Mouse (Mus musculus) lung, embryonic 16.5 days (tissue): ENCODE results near the gene Srarp. TPM values are rescaled to one million over a fixed set of nuclear protein-coding genes. Genes with fewer than 3 reads are reported as not detected.

Experiments used
- ATAC-seq: fragments of 200-750 bp; cut with Nextera tagmentation; 2 replicates; pipeline ENCODE4 v1.8.0; 2017; ENCODE audit warnings: low read depth, mild to moderate bottlenecking, moderate library complexity
- H3K27ac ChIP-seq: fragments of 300-500 bp; sonication (generic); 2 replicates; pipeline ENCODE4 v1.5.1; 2014; ENCODE audit warnings: mild to moderate bottlenecking, control low read depth, low read length
- H3K27me3 ChIP-seq: fragments of 300-500 bp; sonication (generic); 2 replicates; pipeline ENCODE4 v1.6.1; 2014; ENCODE audit warnings: low read depth, low read length, mixed read lengths; ENCODE audit not compliant: control insufficient read depth, insufficient read depth
- H3K36me3 ChIP-seq: fragments of 300-500 bp; sonication (generic); 2 replicates; pipeline ENCODE4 v1.6.1; 2014; ENCODE audit warnings: low read length; ENCODE audit not compliant: control insufficient read depth, insufficient read depth
- H3K4me1 ChIP-seq: fragments of 300-500 bp; sonication (generic); replicated peaks from 2 replicates; pipeline ENCODE4 v1.6.1; 2014; ENCODE audit warnings: low read length, mixed read lengths; ENCODE audit not compliant: control insufficient read depth, insufficient read depth
- H3K4me2 ChIP-seq: fragments of 300-500 bp; sonication (generic); 2 replicates; pipeline ENCODE4 v1.6.1; 2014; ENCODE audit warnings: low read depth, low read length, control low read depth
- H3K4me3 ChIP-seq: fragments of 300-500 bp; sonication (generic); 2 replicates; pipeline ENCODE4 v1.5.1; 2014; ENCODE audit warnings: mild to moderate bottlenecking, low read length, control low read depth
- H3K9ac ChIP-seq: fragments of 300-500 bp; sonication (generic); 2 replicates; pipeline ENCODE4 v1.6.1; 2014; ENCODE audit warnings: low read length, control low read depth
- H3K9me3 ChIP-seq: fragments of 300-500 bp; sonication (generic); 2 replicates; pipeline ENCODE4 v1.6.1; 2016; ENCODE audit warnings: low read length; ENCODE audit not compliant: control insufficient read depth
- WGBS: fragments of 180-500 bp; shearing (Covaris S2); extraction: QIAGEN DNeasy Blood & Tissue Kit; methylation state at CpG from one replicate; pipeline ENCODE4 v1.1.7; 2014; 5-methylcytosine and 5-hydroxymethylcytosine counted together
- polyA plus RNA-seq: library from polyadenylated mRNA; unstranded; fragments of >200 nt; fragmentation: Nextera tagmentation; extraction: Ambion mirVana; gene quantifications from 2 replicates; pipeline ENCODE4 v1.2.1, GENCODE M21; 2015

The Srarp gene
- polyA plus RNA-seq, 1 experiment from 2014 or later: not detected

DNA sequence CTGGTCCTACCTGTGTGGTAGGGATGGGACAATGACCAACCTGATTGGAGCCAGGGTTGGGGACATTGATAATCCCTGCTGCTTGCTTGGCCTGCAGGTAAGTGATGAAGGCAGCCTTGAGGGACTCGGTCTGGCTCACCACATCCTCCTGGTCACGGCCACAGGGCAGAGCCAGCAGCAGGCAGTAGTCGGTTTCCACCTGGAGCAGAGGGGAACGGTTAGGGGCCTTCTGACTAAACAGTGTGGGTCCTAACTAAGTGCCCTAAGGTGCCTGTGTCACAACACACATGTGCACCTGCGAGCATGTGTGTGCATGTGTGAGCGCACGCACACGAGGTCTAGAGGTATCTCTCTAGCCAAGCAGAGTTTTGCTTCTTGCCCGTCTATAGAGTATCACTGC is 33.4 kb upstream of the Srarp start:
- no peak for ATAC-seq
- H3K36me3 ChIP-seq: peaks cover 71% of the 10 kb centered on the region

DNA sequence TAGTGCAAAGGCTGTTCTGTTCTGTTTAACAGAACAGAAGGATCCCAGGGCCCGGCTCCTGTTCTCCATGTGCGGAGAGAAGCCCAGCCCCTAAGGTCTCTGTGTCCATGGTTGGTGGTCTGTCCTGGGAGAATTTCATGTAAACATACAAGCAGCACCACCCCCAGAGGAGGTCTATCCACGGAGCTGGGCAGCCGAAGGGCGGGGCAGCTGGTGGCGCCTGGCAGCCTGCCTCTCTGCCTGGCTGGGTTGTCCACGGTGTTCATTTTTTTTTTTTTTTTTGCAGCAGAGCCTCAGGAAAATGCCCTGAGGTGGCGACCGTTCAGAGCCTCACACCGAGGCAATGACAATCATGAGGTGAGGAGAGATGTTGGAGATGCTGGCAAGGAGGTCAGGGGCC is 32.7 kb upstream of the Srarp start:
- H3K4me1 ChIP-seq: no peaks in the 10 kb centered on the region
- no peaks in the 10 kb centered on the region for H3K9me3 ChIP-seq
- no peaks in the 10 kb centered on the region for H3K27me3 ChIP-seq
- no peak overlapping the region for H3K27ac ChIP-seq
- H3K4me3 ChIP-seq: no peak overlapping the region
- H3K36me3 ChIP-seq: peaks cover 73% of the 10 kb centered on the region
- no peak overlapping the region for H3K9ac ChIP-seq
- no peak overlapping the region for H3K4me2 ChIP-seq
- ATAC-seq: peak; percentile 12; the same call in 1 of the 2 replicates
- 45% methylated on average over 10 of the region's 10 CpGs for WGBS

More for the DNA sequence above, 33.4 kb upstream of the Srarp start:
- H3K4me3 ChIP-seq: no peak overlapping the region
- H3K27ac ChIP-seq: no peak overlapping the region
- 86% methylated on average over 9 of the region's 9 CpGs for WGBS
- H3K9me3 ChIP-seq: no peaks in the 10 kb centered on the region
- H3K27me3 ChIP-seq: no peaks in the 10 kb centered on the region
- no peak overlapping the region for H3K9ac ChIP-seq
- no peaks in the 10 kb centered on the region for H3K4me1 ChIP-seq
- H3K4me2 ChIP-seq: no peak overlapping the region

DNA sequence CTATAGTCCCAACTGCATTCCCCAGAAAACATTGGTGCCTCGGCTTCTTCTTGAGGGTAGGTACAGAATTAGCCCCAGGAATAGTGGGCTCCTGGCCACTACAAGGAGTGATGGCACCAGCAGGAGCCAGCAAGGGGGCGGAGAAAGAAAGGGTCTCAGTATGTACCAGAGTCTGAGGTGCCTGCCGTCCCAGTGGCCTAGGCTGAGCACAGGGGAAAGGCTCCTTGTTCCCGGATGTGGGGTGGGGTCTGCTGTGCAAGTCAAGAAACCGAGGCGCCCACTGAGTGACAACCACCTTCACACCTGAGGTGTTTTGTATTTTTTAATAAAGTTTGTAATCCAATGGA is 31.6 kb upstream of the Srarp start:
- no peaks in the 10 kb centered on the region for H3K27me3 ChIP-seq
- no peak overlapping the region for H3K4me3 ChIP-seq
- H3K36me3 ChIP-seq: peaks cover 72% of the 10 kb centered on the region
- H3K27ac ChIP-seq: no peak overlapping the region
- no peaks in the 10 kb centered on the region for H3K4me1 ChIP-seq
- H3K4me2 ChIP-seq: no peak overlapping the region
- 79% methylated on average over 6 of the region's 6 CpGs for WGBS
- H3K9me3 ChIP-seq: no peaks in the 10 kb centered on the region
- ATAC-seq: no peak
- no peak overlapping the region for H3K9ac ChIP-seq

DNA sequence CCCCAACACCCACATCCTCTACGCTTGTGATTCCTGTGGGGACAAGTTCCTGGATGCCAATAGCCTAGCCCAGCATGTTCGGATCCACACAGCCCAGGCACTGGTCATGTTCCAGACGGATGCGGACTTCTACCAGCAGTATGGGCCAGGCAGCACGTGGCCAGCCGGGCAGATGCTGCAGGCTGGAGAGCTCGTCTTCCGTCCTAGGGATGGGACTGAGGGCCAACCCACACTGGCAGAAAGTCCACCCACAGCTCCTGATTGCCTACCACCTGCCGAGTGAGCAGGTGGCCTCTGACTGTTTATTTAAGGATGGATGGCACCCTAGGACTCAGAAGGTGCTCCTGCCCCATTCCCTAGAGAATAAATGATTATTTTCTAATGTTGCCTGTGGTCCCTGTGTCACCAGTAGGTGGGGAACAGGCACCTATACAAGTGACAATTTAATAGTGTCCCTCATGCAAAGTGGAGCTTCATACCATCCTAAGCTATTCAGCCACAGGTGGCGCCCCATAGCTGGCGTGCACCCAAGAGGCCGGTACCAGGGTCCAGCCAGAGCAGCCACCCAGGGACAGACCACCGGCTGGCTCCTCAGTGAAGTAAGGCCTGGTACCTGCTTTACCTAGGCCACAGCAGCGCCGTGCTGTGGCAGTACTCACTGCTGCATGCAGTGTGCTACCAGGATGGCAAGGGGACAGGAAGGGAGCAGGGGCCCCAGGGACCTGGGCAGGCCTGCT is 31.1 kb upstream of the Srarp start:
- Histone ChIP-seq H3K9ac (no peak overlapping the region), H3K36me3 (peaks cover 69% of the 10 kb centered on the region), H3K4me2 (no peak overlapping the region), H3K4me1 (no peaks in the 10 kb centered on the region), H3K27ac (no peak overlapping the region), H3K27me3 (no peaks in the 10 kb centered on the region), H3K9me3 (no peaks in the 10 kb centered on the region), H3K4me3 (no peak overlapping the region)
- no peak for ATAC-seq
- 81% methylated on average over 15 of the region's 15 CpGs for WGBS

DNA sequence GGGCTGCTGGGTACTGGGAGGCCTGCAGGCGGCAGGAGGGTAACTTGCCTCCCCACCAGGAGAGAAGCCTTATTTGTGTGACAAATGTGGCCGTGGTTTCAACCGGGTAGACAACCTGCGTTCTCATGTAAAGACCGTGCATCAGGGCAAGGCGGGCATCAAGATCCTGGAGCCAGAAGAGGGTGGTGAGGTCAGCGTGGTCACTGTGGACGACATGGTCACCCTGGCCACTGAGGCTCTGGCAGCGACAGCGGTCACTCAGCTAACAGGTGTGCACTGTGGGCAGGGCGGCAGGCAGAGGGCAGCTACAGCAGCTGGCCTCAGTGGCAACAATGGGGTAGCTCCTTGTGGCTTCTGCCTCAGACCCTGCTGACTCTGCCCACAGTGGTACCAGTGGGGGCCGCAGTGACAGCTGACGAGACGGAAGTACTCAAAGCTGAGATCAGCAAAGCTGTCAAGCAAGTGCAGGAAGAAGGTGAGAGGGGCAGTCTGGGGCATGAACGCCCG is 30.4 kb upstream of the Srarp start:
- Histone ChIP-seq H3K27ac (no peak overlapping the region), H3K4me1 (no peaks in the 10 kb centered on the region), H3K4me3 (no peak overlapping the region), H3K9me3 (no peaks in the 10 kb centered on the region), H3K4me2 (no peak overlapping the region), H3K27me3 (no peaks in the 10 kb centered on the region), H3K9ac (no peak overlapping the region), H3K36me3 (peaks cover 65% of the 10 kb centered on the region)
- no peak for ATAC-seq
- WGBS: 82% methylated on average over 16 of the region's 16 CpGs

DNA sequence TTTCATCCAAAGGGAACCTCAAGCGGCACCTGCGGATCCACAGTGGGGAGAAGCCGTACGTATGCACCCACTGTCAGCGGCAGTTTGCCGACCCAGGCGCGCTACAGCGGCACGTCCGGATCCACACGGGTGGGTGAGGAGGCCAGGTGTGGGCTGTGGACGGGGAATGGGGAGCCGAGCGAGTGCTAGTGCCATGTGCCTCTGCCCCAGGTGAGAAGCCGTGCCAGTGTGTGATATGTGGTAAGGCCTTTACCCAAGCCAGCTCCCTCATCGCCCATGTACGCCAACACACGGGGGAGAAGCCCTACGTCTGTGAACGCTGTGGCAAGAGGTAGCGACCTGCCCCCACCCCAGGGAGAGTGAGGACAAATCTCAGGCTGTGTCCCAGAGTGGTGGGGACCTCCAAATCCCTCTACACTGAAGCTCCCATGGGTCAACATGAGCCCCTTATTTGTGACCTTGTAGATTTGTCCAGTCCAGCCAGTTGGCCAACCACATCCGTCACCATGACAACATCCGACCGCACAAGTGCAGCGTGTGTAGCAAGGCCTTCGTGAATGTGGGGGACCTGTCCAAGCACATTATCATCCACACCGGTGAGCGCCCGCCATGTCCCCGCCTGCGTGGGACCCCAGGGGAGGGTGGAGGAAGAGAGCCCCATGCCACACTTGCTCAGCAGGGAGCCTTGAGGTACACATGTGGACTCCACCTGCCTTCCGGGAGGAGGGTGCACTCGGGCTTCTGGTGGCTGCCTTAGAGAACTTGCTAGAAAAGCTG is 29.8 kb upstream of the Srarp start:
- Histone ChIP-seq H3K27me3 (no peaks in the 10 kb centered on the region), H3K9ac (no peak overlapping the region), H3K27ac (no peak overlapping the region), H3K36me3 (peaks cover 60% of the 10 kb centered on the region), H3K4me3 (no peak overlapping the region), H3K4me1 (no peaks in the 10 kb centered on the region), H3K4me2 (no peak overlapping the region), H3K9me3 (no peaks in the 10 kb centered on the region)
- no peak for ATAC-seq
- WGBS: 89% methylated on average over 34 of the region's 34 CpGs

DNA sequence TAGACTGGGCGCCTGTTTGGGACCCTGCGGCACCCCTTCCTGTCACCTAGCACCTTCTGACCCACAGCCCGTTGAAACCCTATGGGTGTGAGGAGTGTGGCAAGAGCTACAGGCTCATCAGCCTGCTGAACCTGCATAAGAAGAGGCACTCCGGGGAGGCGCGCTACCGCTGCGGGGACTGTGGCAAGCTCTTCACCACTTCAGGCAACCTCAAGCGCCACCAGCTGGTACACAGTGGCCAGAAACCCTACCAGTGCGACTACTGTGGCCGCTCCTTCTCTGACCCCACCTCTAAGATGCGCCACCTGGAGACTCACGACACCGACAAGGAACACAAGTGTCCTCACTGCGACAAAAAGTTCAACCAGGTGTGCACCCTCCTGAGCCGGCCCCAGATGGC is 28.8 kb upstream of the Srarp start:
- H3K4me3 ChIP-seq: no peak overlapping the region
- no peak for ATAC-seq
- H3K4me1 ChIP-seq: no peaks in the 10 kb centered on the region
- WGBS: 66% methylated on average over 16 of the region's 16 CpGs
- no peak overlapping the region for H3K9ac ChIP-seq
- peaks cover 57% of the 10 kb centered on the region for H3K36me3 ChIP-seq
- H3K4me2 ChIP-seq: no peak overlapping the region
- H3K27me3 ChIP-seq: no peaks in the 10 kb centered on the region
- H3K9me3 ChIP-seq: no peaks in the 10 kb centered on the region
- H3K27ac ChIP-seq: no peak overlapping the region

DNA sequence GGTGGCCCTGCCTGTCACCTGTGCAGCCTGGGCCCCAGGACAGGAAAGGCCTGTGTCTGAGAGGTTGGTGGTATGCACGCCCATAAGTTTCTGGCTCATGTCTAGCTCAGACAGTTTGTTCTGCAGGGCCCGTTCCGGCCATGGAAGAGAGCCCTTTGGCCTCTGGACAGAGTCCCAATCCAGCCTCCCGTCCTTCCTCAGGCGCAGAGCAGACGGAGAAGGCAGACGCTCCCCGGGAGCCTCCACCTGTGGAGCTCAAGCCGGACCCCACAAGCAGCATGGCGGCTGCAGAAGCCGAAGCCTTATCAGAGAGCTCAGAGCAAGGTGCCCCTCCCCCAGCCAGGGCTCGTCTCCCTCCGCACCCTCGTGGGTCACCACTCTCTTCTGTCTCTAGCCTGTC is 27.6 kb upstream of the Srarp start:
- WGBS: 71% methylated on average over 14 of the region's 14 CpGs
- no peaks in the 10 kb centered on the region for H3K27me3 ChIP-seq
- peaks cover 47% of the 10 kb centered on the region for H3K36me3 ChIP-seq

DNA sequence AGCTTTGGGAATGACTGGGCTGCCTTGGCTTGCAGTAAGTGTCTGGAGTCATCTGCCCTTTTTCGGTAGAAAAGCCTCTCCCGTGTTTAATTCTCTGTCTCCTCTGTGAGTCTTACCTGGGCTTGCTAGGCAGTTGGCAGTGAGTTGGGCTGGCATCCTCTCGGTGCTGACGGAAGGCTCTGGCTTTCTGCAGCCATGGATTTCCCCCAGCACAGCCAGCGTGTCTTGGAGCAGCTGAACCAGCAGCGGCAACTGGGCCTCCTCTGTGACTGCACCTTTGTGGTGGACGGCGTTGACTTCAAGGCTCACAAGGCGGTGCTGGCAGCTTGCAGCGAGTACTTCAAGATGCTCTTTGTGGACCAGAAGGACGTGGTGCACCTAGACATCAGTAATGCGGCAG is 25.7 kb upstream of the Srarp start:
- Histone ChIP-seq H3K27me3 (no peaks in the 10 kb centered on the region), H3K36me3 (peaks cover 40% of the 10 kb centered on the region), H3K9me3 (no peaks in the 10 kb centered on the region), H3K27ac (no peak overlapping the region), H3K4me2 (no peak overlapping the region), H3K4me3 (no peak overlapping the region), H3K9ac (no peak overlapping the region), H3K4me1 (peaks cover 6% of the 10 kb centered on the region; the same call in 1 of the 2 replicates)
- WGBS: 89% methylated on average over 12 of the region's 12 CpGs
- ATAC-seq: no peak

More for the DNA sequence above, 27.6 kb upstream of the Srarp start:
- H3K27ac ChIP-seq: no peak overlapping the region
- ATAC-seq: no peak
- no peak overlapping the region for H3K9ac ChIP-seq
- H3K4me1 ChIP-seq: peaks cover 3% of the 10 kb centered on the region; the same call in 1 of the 2 replicates
- H3K4me2 ChIP-seq: no peak overlapping the region
- H3K4me3 ChIP-seq: no peak overlapping the region
- no peaks in the 10 kb centered on the region for H3K9me3 ChIP-seq
